Mouse (Mus musculus): ENCODE results near the gene Ciz1.

DNA sequence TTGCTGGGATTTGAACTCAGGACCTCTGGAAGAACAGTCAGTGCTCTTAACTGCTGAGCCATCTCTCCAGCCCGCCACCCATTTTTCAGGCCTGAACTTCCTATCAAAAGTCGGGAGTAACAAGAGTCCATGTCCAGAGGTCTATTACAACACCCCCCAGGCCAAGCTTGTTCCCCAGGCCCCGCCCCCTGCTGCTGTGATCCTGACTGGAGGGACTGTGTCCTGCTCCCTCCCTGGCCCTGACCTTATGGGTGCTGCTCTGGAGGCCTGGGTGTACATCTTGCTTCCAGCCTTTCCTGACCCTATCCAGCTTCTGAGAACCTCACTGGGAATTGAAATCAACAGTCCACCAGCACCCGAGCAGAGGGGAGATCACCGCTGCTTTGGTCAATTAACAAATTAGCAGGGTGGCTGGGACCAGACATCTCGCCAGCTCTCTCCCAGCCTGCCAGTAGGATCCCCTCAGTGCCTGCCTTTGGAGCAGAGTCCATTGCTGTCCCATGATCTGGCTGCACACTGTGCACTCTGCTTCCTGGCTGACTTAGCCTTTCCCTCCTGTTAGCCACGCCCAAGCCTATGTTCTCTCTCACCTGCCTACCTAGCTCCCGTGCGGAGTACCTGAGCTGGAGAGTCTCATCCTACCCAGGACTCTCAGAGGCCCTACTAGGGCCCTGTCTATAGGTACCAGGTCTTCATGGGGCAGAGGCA is 30.4 kb upstream of the Ciz1 start:
- TF ChIP-seq CTCF (IDR thresholded peaks at IDR 0.05; ENCODE audit: low read depth) = no peak
- no peak for TF ChIP-seq EP300 (IDR thresholded peaks at IDR 0.05; ENCODE audit: low read depth)
